Mouse (Mus musculus): ENCODE data around the gene G430095P16Rik.
A peak's percentile ranks its signal among the peaks of the same experiment; 100 is the strongest.

G430095P16Rik gene

DNA sequence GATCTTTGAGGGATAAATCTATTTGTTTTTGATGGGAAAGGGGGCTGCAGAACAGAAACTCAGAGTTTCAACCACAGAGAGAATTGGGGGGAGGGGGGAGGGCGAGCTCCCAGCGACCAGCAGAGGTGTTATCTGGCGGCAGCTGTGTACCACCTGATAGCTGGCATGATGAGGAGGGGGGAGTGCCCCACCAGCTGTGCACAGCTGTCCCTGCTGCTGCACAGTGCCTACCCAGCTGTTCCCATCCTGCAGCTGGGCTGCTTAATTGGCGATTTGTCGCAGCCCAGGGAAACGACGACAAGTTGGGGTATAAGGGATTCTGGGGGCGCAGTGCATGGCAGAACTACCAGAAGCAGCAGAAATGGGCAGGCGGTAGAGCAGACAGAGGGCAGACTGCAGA lies 1.9 kb downstream of the G430095P16Rik start:
- DNase-seq, result peak in 1 of 2 experiments; percentile 42

DNA sequence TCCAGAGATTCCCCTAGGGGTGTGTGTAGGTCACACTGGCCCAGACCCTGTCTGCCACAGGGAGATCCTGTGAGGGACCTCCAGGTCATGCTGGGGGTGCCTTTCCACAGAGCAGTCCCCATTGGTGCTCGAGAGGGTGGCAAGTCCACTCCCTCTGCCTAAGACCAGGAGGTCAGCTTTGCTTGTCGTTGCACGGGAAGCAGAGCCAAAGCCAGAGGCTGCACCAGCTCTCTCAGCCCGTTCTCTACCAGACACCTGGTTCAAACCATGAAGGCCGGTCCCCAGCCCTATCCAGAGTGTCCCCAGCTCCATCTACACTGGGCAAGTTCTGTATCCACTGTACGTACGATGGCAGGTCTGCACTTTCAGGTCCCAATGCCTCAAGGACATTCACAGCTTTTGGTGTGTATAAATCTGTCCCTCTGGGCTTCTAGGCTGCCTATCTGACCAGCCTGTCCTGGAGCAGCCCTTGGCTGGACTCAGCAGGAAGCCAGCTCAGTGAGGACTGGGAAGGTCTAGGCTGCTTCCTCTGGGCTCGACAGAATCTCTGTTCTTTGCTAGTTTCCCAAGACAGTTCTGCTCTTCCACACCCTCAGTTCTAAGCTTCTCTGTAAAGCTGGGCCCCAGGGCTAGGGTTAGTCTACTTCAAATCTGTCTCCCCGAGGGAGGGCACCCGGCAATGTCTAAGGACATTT lies 2.6 kb downstream of the G430095P16Rik start:
- no peak for DNase-seq

DNA sequence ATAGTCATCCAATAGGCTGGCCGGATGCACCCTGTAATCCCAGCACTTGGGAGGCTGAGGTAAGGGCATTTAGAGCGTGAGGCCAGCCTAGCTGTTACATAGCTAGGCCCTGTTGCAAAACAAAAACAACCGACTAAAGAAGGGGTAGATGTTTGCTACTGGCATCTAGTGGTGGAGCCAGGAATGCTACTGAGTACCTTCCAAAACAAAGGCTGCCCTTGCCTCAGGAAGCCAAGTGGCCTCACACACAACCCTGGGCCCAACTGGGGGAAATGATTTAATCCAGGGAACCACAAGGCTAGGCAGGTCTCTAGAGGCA lies 3.1 kb downstream of the G430095P16Rik start:
- no peak for DNase-seq

DNA sequence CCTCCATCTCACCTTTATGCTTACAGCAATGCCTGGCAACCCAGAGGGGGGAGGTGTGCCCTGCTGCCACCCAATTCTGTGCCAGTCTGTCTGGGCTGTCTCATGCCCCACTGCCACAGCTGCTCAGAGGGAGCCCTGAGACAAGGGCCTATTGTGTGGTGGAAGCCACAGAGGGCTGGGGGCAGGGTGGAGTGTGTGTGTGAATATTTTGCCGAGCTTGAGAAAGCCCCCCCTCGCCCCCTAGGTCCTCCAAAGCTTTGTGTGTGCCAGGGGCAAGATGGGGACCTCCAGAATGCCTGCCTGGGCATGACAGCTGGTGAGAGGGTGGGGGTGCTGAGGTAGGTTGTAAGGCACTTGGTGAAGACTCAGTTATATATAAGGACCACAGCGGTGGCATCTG lies 5.7 kb downstream of the G430095P16Rik start:
- DNase-seq, result no peak

DNA sequence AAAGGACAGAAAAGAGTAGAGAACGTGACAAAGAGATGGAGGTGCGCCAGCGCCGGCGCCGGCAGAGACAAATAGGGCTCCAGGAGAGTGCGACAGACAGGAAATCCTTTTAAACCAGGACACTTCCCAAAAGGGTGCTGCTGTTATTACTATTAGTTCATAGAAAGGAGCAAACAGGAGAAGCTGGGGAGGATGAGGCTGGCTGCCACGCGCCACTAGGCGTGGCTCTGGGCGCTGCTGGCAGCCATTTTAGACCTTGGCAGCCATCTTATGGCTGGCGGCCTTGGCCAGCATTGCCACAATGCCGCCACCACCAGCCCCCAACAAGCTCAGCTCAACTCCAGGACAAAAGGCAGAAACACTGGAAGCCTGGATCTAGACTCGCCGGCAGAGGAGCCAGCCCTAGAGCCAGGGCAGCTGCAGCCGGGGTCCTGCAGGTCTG lies 7.1 kb downstream of the G430095P16Rik start:
- no peak for DNase-seq

DNA sequence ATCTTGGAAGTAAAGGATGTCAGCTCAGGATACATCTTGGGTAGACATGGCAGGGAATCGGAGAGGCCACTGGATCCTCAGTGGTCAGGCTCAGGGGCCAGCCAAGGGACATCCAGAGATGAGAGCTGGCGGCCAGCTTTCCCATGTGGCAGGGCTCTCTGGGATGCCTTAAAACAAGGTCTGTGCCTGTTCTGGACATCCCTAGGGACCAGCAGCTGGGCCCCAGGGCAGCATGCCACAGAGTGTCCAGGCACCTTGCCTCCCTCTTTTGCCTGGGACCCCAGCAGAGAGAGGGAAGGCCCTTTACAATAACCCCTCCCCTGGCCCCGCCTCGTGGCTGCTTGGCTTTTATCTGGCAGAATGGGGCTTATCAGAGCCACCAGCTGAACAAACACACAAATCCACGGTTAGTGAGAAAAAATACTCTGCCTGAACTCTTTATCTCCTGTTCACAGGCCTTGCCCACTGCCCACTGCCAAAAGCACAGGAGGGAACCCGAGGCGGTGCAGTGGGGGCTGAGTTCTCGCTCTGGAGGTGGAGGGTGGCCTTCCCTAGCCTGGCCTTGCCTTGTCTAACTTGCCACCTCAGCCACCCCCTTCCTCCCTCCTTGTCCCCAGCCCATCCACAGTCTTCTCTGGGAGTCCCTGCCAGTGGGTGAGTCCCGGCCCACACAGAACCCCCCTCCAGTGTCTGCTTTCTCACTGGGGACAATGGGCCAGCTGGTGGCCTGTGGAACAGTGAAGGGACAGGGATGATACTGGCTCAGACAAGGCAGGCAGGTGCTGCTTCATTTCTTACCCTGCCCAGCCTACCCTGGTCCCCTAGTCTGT lies 7.9 kb downstream of the G430095P16Rik start:
- DNase-seq, result no peak

DNA sequence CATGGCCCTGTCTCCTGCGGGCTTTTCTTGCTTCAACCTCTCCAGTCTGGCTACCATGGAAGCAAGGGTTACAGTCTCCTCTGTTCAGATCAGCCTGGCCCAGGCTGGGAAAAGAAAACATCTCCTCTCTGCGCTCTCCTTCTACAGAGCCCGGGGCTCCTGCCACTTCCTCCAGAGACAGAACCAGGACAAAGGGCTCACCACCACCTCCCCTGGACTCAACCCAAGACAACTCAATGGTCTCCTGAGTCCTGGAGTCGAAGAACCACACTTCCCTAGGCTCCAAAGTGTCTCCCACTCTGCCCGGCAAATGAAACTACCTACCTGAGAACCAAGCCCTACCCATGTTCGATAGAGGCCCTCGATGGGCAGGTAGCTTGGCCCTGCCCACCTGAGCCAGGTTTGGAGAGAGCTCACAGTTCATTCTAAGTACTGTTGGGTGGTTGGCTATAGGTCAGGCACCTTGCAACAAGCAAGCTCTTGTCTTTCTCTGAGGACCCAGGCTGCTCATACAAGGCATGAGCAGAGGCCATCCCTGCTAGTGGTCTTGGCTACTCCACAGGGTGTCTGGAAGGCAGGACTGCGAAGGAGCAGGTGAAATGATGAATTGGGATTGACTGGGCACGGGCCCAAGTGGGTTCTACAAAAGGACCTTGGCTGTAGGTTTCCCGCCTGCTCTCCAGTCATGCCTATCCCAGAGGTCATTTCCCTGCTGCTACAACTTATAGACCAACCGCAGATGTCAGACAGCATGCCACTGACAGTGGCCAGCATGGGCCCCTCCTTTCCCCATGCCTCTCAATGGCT lies 8.8 kb downstream of the G430095P16Rik start:
- no peak for DNase-seq

DNA sequence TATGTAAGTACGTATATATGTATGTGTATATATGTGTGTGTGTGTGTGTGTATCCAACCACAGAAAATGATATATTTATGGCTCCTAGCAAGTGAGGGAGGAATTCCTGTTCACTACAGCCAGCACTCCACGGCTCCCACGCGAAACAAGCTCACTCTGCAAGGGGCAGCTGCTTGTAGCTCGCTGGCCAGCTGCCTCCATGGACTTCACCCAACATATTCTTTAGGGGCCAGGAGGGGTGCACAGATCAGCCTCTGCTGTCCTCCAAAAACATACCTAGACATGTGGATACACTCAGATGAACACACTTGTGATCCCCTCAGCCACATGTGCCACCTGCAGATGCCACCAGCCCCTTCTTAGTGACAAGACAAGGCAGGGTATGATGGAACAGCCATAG lies 9.7 kb downstream of the G430095P16Rik start:
- no peak for DNase-seq

DNA sequence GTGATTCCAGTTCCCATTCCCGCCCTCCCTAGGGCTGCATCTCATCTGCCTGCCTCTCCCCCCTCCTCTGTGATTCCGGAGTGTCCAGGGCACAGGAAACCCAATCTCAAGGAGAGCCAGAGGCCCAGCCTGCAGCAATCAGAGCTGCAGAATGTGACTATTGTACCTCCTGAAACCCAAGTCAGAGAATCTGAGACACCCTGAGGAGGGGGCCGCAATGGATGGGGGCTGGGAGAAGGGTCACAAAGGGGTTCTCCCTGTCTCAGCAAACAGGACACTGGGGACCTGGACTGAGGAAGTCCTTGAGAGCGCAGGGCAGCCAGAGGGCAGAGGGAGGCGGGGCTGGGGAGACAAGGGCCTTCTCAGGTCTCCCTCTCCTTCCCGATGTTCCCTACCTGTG lies 10.2 kb downstream of the G430095P16Rik start:
- DNase-seq, result no peak

DNA sequence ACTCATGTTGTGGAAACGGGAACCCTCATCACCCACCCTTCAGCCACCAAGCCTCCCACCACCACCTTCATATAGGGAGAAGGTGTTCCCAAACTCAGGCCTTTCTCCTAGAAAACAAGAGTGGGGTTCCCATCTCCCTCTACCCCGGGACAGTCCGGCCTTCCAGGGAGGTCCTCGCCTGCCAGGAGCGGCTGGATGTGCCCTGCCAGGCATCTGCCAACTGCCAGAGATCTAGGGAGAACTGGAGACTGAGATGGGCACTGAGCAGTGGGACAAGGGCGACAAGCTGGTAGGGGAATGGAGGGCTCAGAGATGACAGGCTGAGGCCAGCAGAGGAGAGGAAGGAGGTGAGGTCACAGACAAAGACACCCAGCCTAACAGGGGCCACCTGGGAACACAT lies 11.2 kb downstream of the G430095P16Rik start:
- no peak for DNase-seq

DNA sequence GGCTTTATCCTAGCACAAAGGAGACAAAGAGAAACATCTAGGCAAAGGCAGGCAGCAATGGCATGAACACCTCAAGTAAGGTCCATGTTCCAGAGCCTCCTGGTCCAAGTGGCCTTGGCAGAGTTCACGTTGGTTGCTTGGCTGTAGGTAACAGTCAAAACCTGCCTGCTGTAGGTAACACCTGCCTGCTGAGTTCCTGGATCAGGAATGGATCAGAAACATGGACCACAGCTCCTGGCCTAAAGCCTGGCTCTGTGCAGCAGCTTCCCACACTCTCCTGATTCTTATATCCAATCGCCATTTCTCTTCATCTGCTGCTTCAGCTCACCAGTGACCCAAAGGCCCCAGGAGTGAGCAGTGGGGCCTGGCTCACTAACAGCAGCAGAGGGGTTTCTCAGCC lies 11.9 kb downstream of the G430095P16Rik start:
- DNase-seq, result no peak

DNA sequence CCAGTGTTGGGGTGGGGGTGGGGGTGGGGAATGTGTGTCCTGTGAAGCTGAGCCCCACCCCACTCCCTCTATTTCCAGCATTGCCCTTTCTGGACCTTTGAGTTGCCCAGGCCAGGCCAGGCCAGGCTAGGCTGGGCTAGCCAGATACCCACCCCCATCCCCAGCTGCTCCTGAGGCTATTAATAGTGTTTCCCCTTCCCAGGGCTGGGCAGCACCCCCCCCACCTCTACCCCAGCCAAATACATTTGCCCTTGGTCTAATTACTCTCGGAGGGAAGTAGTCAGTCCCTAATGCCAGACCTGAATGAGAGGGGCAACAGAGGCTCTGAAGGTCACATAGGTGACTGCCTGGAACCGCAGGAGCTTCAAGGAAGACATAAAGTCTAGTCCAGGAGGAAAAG lies 12.8 kb downstream of the G430095P16Rik start:
- DNase-seq, result no peak

DNA sequence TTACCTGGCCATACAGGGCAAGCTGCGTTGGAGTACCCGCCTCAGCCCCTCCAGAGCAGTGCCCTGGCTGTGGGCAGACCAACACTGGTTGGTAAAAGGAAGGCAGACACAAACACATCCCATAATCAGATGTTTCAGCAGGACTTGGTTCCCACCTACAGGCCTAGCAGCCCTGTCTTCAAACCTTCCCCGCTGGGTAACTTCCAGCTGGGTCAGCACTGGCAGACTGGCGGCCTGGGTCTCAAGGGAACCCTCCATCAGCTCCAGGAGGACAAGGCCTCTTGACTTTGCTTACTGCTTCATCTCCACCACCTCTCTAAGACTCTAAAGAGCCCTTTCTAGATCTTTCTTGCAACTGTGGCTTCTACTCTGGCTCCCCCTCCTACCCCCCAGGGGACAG lies 13.7 kb downstream of the G430095P16Rik start:
- no peak for DNase-seq

DNA sequence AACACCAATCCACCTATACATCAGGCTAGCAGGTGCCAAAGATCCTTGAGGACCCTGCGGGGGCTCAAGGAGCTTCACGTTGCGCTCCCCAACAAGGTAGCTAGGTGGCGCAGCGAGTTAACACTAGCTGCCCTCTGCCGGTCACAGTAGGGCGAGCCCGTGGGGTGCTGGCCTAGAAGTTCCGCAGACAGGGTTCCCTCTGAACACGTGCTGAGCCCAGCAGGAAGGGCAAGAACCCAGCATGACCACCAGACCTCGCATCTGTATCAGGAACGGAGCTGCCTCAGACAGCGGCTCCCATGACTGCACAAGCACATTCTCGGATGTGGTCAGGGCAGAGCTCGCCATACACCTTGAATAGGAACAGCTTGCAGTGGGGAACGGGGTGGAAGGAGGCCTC lies 14.8 kb downstream of the G430095P16Rik start:
- peak; percentile 81 to 82 for DNase-seq

DNA sequence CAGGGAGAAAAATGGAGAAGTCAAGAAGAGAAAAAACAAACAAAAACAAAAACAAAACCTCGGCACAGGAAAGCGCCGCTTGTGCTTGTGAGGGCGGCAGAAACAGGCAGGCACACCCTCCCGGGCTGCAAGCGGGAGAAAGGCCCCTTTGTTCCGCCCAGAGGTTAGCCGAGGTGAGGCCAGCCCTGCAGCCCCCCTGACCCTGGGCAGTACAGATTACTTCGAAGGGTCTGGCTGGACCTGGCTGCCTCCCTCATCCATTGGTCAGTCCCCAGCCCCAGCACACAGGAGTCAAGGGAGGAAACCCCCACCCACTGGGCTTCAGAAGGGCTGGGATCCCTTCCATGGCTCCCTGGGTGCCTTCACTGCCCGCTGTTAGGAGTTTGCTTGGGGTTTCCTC lies 15.5 kb downstream of the G430095P16Rik start:
- DNase-seq, result no peak

DNA sequence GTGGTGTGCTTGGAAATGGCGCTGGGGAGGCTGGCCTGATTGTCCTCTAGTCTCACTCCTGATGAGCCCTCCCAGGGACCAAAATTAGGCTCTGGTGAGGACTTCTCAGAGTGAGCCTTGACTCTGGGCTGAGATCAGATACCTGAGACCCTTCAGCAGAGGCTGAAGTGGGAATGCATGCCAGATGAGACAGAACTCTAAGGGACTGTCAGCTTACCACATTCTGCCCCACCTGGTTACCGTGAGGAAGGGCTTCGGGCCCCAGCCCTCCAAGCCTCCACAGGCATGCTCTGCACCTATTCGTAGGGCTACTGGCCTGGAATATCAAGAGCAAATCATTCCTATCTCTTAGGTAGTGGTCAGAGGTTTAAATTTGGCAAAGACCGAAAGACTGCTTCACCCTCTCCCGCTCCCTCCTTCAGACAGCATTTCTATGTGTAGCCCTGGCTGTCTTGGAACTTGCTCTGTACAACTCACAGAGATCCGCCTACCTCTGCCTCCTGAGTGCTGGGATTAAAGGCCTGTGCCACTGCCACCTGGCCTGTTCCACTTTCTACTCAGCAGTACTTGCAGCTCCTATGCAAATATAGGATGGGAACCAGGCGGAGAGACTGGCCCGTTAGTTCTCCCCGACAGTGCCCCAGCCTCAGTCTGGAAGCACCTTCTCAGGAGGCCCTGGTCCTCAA lies 16.1 kb downstream of the G430095P16Rik start:
- DNase-seq, result no peak

DNA sequence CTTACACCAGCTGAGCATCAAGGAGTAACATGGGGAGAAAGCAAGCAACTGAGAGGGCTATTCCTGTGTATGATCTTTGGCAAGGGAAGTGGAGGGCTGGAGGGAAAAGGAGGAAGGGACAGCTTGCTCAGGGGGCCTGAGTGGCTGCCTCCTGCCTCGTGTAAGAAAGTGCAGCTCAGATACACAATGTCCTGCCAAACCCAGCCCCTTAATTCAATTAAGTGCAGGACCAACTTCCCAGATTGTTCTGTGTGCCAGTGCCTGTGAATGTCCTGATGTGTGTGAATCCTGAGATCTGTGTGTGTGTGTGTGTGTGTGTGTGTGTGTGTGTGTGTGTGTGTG lies 16.6 kb downstream of the G430095P16Rik start:
- no peak for DNase-seq

DNA sequence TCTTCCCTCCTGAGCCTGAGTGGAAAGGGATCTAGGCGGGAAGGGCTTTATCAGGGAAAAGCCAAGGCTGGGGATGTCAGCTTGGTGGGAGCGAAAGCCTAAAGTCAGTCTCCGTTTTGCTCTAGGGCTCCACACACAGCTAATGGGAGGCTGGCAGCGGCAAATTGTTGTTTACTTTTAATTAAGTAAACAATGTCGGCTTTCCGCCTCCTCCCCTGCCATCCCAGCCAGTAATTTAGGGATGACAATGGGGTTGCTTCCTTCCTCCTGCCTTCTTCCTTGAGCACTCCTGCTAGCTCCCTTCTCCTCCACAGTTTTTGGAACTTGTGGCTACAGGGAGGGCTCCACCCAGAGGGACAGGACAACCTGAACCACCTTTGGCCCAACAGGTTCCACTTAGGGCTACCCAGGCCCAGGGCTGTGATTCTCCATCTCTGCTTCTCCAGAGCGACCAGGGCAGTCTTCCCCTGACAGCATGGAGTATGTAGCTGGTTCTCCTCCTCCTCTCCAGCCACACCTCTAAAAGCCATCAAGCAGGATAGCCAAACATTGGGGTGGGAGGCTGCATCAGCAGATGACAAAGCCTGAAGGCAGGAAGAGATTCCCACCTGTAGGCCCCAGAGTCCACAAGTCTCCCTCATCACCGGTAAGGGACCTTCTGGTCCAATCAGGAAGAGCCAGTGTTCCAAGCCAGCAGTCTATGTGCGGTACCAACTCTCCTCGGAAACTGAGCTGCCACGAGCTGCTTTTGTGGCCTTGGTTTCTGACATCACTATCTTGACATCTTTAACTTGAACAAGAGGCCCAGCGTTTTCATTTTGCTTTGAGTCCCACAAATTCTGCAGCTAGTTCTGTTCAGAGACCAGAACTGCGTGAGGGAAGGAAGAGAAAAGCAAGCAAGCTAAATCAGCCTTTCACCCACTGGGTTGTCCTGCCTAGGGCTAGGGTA lies 18.4 kb downstream of the G430095P16Rik start:
- DNase-seq, result no peak

DNA sequence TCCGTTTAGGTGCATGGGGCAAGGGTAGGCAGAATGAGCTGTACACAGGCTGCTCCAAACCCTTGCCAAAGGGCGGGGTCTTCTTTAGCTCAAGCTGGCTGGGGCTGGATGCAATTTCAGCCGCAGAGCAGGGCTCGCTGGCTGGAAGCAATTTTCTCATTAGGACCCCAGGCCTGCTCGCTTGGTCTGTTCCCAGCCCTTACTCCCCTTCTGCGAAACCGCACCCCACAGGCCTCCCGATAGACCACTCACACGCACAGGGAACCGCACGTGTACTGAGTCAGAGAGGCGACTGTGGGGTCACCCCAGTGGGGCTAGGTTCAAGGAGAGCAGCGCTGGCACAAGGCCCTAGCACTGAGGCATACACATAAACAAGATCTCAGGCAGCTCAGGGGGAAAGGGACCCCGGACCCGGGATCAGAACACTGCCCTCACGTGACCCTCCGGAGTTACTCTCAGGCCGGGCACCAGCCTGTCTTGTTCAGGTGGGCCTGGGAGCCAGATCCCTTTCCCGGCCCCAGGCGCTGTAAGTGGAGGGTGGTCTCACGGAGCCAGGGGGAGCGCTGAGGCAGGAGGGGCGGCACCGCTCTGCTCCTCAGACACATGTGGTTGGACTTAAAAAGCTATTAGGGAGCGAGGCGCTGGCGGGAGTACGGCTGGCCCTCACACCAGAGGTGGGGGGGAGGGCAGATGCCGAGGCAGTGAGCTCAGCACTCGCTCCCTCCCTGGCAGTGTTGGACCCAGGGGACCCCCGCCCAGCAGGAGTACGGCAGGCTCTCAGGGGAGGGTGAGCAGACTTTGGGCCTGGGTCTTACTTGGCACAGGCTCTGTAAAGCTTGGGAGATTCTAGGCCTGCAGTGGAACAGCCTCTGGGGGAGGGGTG lies 19.6 kb downstream of the G430095P16Rik start:
- no peak for DNase-seq

DNA sequence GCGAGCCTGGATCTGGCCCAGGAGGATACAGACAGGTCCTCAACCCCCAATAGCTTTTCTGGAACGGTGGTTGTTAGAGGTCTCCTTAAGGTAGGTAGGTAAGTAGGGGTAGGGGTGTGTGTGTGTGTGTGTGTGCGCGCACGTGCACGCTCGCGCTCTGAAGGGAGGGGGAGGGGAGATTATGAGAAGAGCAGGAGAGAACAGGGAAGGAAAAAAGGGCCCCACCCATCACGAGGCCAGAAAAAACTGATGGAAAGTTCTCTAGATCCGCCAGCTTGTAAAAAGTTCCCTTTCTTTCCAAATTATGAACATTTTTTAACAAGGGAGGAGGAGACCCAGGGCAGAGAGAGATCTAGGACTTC lies 20.2 kb downstream of the G430095P16Rik start:
- DNase-seq, result no peak

All from thymus, postnatal 36 days (tissue).